Mouse (Mus musculus) erythroblast, embryonic 14.5 days (primary cell): ENCODE results near the gene Stxbp1.

Experiments used
- GATA1 ChIP-seq: IDR thresholded peaks from 2 replicates; pipeline ENCODE4 v1.6.1; 2012; ENCODE audit warnings: low read length, inconsistent platforms, mixed read lengths
- TAL1 ChIP-seq: IDR thresholded peaks from 3 replicates; pipeline ENCODE4 v1.6.1; 2012; ENCODE audit warnings: low read length, inconsistent platforms, mixed read lengths

DNA sequence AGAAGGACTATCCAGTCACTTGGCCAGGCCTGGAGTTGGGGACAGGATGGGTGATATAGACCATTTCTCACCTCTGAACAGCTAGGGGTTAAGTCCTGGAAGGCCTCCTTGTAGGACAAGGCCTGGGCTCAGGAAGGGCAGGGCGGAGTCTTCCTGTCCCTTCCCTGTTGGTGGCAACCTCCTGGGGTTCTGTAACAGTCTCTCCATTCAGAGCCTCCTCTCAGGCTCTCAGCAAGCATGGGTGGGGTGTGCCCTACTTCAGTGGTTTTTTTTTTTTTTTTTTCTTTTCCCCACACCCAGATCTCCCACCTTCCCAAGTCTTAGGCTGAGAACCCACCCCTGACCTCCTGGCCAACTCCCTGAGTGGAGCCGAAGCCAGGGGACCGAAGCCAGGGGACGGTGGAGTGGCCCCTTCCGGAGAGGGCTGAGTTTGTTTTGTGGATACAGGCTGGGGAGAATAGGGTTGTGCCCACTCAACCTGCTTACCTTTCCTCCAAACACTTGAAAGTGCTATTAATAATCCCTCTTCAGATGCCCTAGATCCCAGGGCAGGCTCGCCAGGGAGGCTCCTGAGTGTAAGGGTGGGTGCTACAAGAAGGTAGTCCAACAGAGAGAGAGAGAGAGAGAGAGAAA lies 30.8 kb upstream of the Stxbp1 start:
- TF ChIP-seq GATA1 (no peak), TAL1 (no peak)
